Mouse (Mus musculus): ENCODE results near the gene H2-Aa. TPM values are rescaled to one million over a fixed set of nuclear protein-coding genes. Genes with fewer than 3 reads are reported as not detected.

H2-Aa gene
- total and polyA plus RNA-seq, 3 experiments = 26.8 to 141 (median 38.4) TPM

- Histone ChIP-seq H3K79me2 (replicated peaks; ENCODE audit: control insufficient read depth, insufficient read depth, low read length) (no peaks in the 10 kb centered on the region), H3K27ac (no peak overlapping the region), H3K9ac (ENCODE audit: low read depth, low read length) (no peak overlapping the region), H3K4me1 (ENCODE audit: control insufficient read depth, insufficient read depth, low read length) (0 out of 2 replicates have a peak, but pooled peaks cover 3% of the 10 kb centered on the region), H3K4me3 (no peak overlapping the region), H3K27me3 (ENCODE audit: control insufficient read depth, insufficient read depth, low read length) (peaks cover 12% of the 10 kb centered on the region), H3K36me3 (ENCODE audit: control insufficient read depth, insufficient read depth, low read length) (no peaks in the 10 kb centered on the region)
- intact Hi-C loops (cut with DNase I) = no loop called here
- TF ChIP-seq EP300 (IDR thresholded peaks at IDR 0.05; ENCODE audit: insufficient read depth, low read depth, low read length) = no peak
- TF ChIP-seq POLR2A (IDR thresholded peaks at IDR 0.05; ENCODE audit: insufficient read depth, low read depth, low read length) = no peak
- TF ChIP-seq CTCF (IDR thresholded peaks at IDR 0.05) = no peak
- DNase-seq = no peak
- WGBS = 59% methylated on average over 2 of the region's 2 CpGs
Measured at GRCm38 (mm10) chr17:34268262-34268661, 19.4 kb downstream of the H2-Aa start.

GRCm38 (mm10) chr17:34264452-34265351 is 22.9 kb downstream of the H2-Aa start:
- Histone ChIP-seq H3K27ac (no peak overlapping the region), H3K4me1 (ENCODE audit: control insufficient read depth, insufficient read depth, low read length) (0 out of 2 replicates have a peak, but pooled peaks cover 3% of the 10 kb centered on the region), H3K36me3 (ENCODE audit: control insufficient read depth, insufficient read depth, low read length) (no peaks in the 10 kb centered on the region), H3K79me2 (replicated peaks; ENCODE audit: control insufficient read depth, insufficient read depth, low read length) (no peaks in the 10 kb centered on the region), H3K27me3 (ENCODE audit: control insufficient read depth, insufficient read depth, low read length) (peaks cover 12% of the 10 kb centered on the region), H3K4me3 (peak overlapping the region; percentile 48), H3K9ac (ENCODE audit: low read depth, low read length) (peak overlapping the region; percentile 56)
- intact Hi-C loops (cut with DNase I) = no loop called here
- 3% methylated on average over 93 of the region's 93 CpGs for WGBS
- TF ChIP-seq EP300 (IDR thresholded peaks at IDR 0.05; ENCODE audit: insufficient read depth, low read depth, low read length) (no peak), CTCF (IDR thresholded peaks at IDR 0.05) (no peak), POLR2A (IDR thresholded peaks at IDR 0.05; ENCODE audit: insufficient read depth, low read depth, low read length) (no peak)
- DNase-seq = peak in 1 of 2 experiments; percentile 40

DNA sequence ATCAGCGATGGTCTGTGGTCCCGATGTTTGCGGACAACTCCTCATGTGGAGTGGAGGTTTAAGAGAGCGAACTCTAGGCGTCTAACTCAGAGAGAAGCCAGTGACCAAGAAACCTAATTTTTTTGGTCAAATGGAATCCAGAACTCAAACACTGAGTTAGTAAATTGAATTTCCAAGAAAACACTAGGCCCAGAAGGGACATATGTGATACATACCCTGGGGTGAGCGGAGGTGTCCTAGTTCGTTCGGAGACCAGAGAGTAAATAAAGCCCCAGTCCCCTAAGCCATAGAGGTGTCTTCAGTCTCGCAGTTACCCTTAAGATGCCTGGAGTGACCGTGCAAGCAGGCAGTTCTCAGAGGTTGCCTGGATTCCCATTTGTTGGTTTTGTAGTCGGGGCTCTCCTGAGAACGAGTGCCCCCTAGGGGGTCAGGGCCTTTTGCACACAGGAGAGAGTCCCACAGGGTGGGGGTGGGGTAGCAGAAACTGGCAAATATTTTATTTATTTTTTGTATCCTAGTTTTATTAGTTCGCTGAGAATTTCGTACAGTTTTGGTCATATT is 23.7 kb downstream of the H2-Aa start:
- Histone ChIP-seq H3K79me2 (replicated peaks; ENCODE audit: control insufficient read depth, insufficient read depth, low read length) (no peaks in the 10 kb centered on the region), H3K27me3 (ENCODE audit: control insufficient read depth, insufficient read depth, low read length) (peaks cover 12% of the 10 kb centered on the region), H3K4me1 (ENCODE audit: control insufficient read depth, insufficient read depth, low read length) (0 out of 2 replicates have a peak, but pooled peaks cover 3% of the 10 kb centered on the region), H3K27ac (no peak overlapping the region), H3K9ac (ENCODE audit: low read depth, low read length) (no peak overlapping the region), H3K36me3 (ENCODE audit: control insufficient read depth, insufficient read depth, low read length) (no peaks in the 10 kb centered on the region), H3K4me3 (no peak overlapping the region; the same call in 1 of the 2 replicates)
- WGBS = 13% methylated on average over 14 of the region's 14 CpGs
- DNase-seq = peak in 1 of 2 experiments; percentile 33
- intact Hi-C loops (cut with DNase I) = no loop called here
- TF ChIP-seq CTCF (IDR thresholded peaks at IDR 0.05) (peak; percentile 22; the same call in 1 of the 2 replicates), EP300 (IDR thresholded peaks at IDR 0.05; ENCODE audit: insufficient read depth, low read depth, low read length) (no peak)

DNA sequence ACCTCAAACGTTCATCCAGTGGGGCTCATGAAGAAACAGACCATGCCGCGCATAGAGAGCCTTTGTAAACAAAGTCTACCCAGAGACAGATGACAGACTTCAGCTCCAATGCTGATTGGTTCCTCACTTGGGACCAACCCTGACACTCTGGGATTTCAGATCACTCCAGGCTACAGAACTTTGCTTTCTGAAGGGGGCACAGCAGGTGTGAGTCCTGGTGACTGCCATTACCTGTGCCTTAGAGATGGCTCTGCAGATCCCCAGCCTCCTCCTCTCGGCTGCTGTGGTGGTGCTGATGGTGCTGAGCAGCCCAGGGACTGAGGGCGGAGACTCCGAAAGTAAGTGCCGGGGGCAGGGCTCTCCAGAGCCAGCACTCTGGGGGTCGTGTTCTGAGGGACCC is 24.6 kb downstream of the H2-Aa start:
- TF ChIP-seq POLR2A (IDR thresholded peaks at IDR 0.05; ENCODE audit: insufficient read depth, low read depth, low read length) = no peak
- no peak for TF ChIP-seq EP300 (IDR thresholded peaks at IDR 0.05; ENCODE audit: insufficient read depth, low read depth, low read length)
- no peak for TF ChIP-seq CTCF (IDR thresholded peaks at IDR 0.05)
- peak; percentile 71 to 76 for DNase-seq
- Histone ChIP-seq H3K9ac (ENCODE audit: low read depth, low read length) (no peak overlapping the region), H3K27me3 (ENCODE audit: control insufficient read depth, insufficient read depth, low read length) (peaks cover 12% of the 10 kb centered on the region), H3K4me1 (ENCODE audit: control insufficient read depth, insufficient read depth, low read length) (0 out of 2 replicates have a peak, but pooled peaks cover 3% of the 10 kb centered on the region), H3K79me2 (replicated peaks; ENCODE audit: control insufficient read depth, insufficient read depth, low read length) (no peaks in the 10 kb centered on the region), H3K27ac (no peak overlapping the region), H3K4me3 (peak overlapping the region; percentile 41), H3K36me3 (ENCODE audit: control insufficient read depth, insufficient read depth, low read length) (no peaks in the 10 kb centered on the region)
- intact Hi-C loops (cut with DNase I) = no loop called here
- WGBS = 1% methylated on average over 8 of the region's 8 CpGs

DNA sequence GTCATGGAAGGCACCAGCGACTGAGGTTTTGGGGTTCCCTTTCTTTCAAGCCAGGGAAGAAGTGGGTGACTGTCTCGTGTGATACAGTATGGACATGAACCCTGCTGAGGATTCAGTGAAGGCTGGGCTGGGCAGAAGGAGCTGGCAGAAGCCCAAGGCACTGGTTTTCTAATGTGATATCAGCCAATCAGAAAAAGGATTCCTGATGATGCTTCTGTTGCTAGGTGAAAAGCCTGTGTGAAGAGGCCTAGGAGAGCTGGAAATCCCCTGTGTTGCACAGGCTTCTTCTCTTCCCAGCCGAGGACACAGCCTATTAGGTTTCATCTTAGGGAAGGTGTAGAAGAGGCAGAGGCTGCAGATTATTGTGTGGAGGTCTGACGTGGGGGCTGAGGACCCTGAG is 26.1 kb downstream of the H2-Aa start:
- H3K36me3 ChIP-seq (ENCODE audit: control insufficient read depth, insufficient read depth, low read length) = no peaks in the 10 kb centered on the region
- H3K4me1 ChIP-seq (ENCODE audit: control insufficient read depth, insufficient read depth, low read length) = 0 out of 2 replicates have a peak, but pooled peaks cover 3% of the 10 kb centered on the region
- DNase-seq = peak; percentile 35 to 72
- TF ChIP-seq CTCF (IDR thresholded peaks at IDR 0.05) (no peak), EP300 (IDR thresholded peaks at IDR 0.05; ENCODE audit: insufficient read depth, low read depth, low read length) (no peak), POLR2A (IDR thresholded peaks at IDR 0.05; ENCODE audit: insufficient read depth, low read depth, low read length) (no peak)
- H3K79me2 ChIP-seq (replicated peaks; ENCODE audit: control insufficient read depth, insufficient read depth, low read length) = no peaks in the 10 kb centered on the region
- H3K4me3 ChIP-seq = no peak overlapping the region
- 30% methylated on average over 4 of the region's 4 CpGs for WGBS
- H3K27ac ChIP-seq = no peak overlapping the region
- H3K27me3 ChIP-seq (ENCODE audit: control insufficient read depth, insufficient read depth, low read length) = peaks cover 12% of the 10 kb centered on the region
- H3K9ac ChIP-seq (ENCODE audit: low read depth, low read length) = no peak overlapping the region
- intact Hi-C loops (cut with DNase I) = no loop called here

DNA sequence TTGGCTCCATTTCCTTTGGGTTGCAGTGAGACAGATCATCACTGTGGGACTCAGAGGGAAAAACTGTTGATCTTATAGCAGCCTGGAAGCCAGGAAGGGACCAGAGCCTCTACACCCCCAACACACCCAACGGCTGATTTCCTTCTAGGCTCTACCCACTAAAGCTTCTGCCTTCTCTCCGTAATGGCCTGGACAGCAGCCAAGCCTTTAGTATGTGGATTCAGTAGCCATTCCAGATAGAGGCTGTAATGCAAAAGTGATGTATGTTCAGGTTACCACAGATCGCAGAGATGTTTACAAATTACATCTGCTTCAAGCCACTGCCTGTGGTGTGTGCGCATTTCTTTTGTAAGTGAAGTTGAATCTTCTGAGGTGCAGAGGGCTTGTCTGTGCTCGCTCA is 27.1 kb downstream of the H2-Aa start:
- DNase-seq = no peak
- intact Hi-C loops (cut with DNase I) = no loop called here
- no peak overlapping the region for H3K27ac ChIP-seq
- no peak overlapping the region for H3K4me3 ChIP-seq
- 53% methylated on average over 5 of the region's 5 CpGs for WGBS
- 0 out of 2 replicates have a peak, but pooled peaks cover 3% of the 10 kb centered on the region for H3K4me1 ChIP-seq (ENCODE audit: control insufficient read depth, insufficient read depth, low read length)
- no peaks in the 10 kb centered on the region for H3K79me2 ChIP-seq (replicated peaks; ENCODE audit: control insufficient read depth, insufficient read depth, low read length)
- H3K9ac ChIP-seq (ENCODE audit: low read depth, low read length) = no peak overlapping the region
- TF ChIP-seq CTCF (IDR thresholded peaks at IDR 0.05) (no peak), POLR2A (IDR thresholded peaks at IDR 0.05; ENCODE audit: insufficient read depth, low read depth, low read length) (no peak), EP300 (IDR thresholded peaks at IDR 0.05; ENCODE audit: insufficient read depth, low read depth, low read length) (no peak)
- H3K36me3 ChIP-seq (ENCODE audit: control insufficient read depth, insufficient read depth, low read length) = no peaks in the 10 kb centered on the region
- H3K27me3 ChIP-seq (ENCODE audit: control insufficient read depth, insufficient read depth, low read length) = peaks cover 12% of the 10 kb centered on the region
